Mouse (Mus musculus) liver, adult 2 months (tissue): ENCODE data around the gene Paqr4. TPM values are rescaled to one million over a fixed set of nuclear protein-coding genes. Genes with fewer than 3 reads are reported as not detected.
A peak's percentile ranks its signal among the peaks of the same experiment; 100 is the strongest.

Experiments used
- DNase-seq: peaks from one replicate; pipeline ENCODE4 v3.0.0-alpha.2; 2011; ENCODE audit warnings: low read depth, low spot score; ENCODE audit errors: extremely low read depth
- H3K27ac ChIP-seq: fragments of 200-500 bp; replicated peaks from 2 replicates; pipeline ENCODE4 v1.5.1; 2012; ENCODE audit warnings: low read depth, mild to moderate bottlenecking, control low read depth, inconsistent platforms, low read length; ENCODE audit not compliant: insufficient read depth
- H3K27me3 ChIP-seq: fragments of 200-500 bp; 2 replicates; pipeline ENCODE4 v1.6.1; 2012; ENCODE audit warnings: mild to moderate bottlenecking, moderate library complexity, low read length, inconsistent platforms; ENCODE audit not compliant: control insufficient read depth, insufficient read depth
- H3K36me3 ChIP-seq: fragments of 200-500 bp; 2 replicates; pipeline ENCODE4 v1.6.1; 2012; ENCODE audit warnings: low read length, inconsistent platforms; ENCODE audit not compliant: control insufficient read depth, insufficient read depth
- H3K4me1 ChIP-seq: fragments of 200-500 bp; 2 replicates; pipeline ENCODE4 v1.6.1; 2011; ENCODE audit warnings: low read length; ENCODE audit not compliant: control insufficient read depth, insufficient read depth
- H3K4me3 ChIP-seq: fragments of 200-500 bp; 2 replicates; pipeline ENCODE4 v1.5.1; 2011; ENCODE audit warnings: low read depth, mild to moderate bottlenecking, control low read depth, low read length, moderate library complexity; ENCODE audit not compliant: insufficient read depth
- H3K79me2 ChIP-seq: fragments of 200-500 bp; 2 replicates; pipeline ENCODE4 v1.6.1; 2012; ENCODE audit warnings: inconsistent platforms, mild to moderate bottlenecking, low read length, moderate library complexity; ENCODE audit not compliant: control insufficient read depth, insufficient read depth
- H3K9ac ChIP-seq: fragments of 200-500 bp; 2 replicates; pipeline ENCODE4 v1.6.1; 2012; ENCODE audit warnings: low read depth, mild to moderate bottlenecking, control low read depth, inconsistent platforms, low read length
- CTCF ChIP-seq: fragments of 200-500 bp; IDR thresholded peaks from 2 replicates; pipeline ENCODE4 v1.5.1; 2011; ENCODE audit warnings: low read depth, low read length, control low read depth
- POLR2A ChIP-seq: fragments of 200-500 bp; IDR thresholded peaks from 2 replicates; pipeline ENCODE4 v1.6.1; 2011; ENCODE audit warnings: low read length, control low read depth; ENCODE audit not compliant: insufficient read depth; ENCODE audit errors: extremely low read depth
- WGBS: fragments of 180-500 bp; shearing (Covaris S2); methylation state at CpG from one replicate; pipeline ENCODE4 v1.1.7; 2018; 5-methylcytosine and 5-hydroxymethylcytosine counted together
- polyA plus RNA-seq: library from polyadenylated mRNA; depleted of rRNA; stranded (reverse); fragments of >200 nt; gene quantifications from 2 replicates; pipeline ENCODE4 v1.2.3, GENCODE M21; 2012; rRNA removed
- total RNA-seq: library from RNA; depleted of rRNA; stranded (reverse); fragments of >200 nt; gene quantifications from 2 replicates; pipeline ENCODE4 v1.2.3, GENCODE M21; 2014; rRNA removed

Gene Paqr4
- total RNA-seq (1.3 and 1.6 TPM in 2 replicates), polyA plus RNA-seq (3.1 and 3.7 TPM in 2 replicates)

GRCm38 (mm10) chr17:23740598-23741021, at the start of gene Paqr4:
Paqr4 (minus strand) TSS chr17:23740867.
- 12% methylated on average over 13 of the region's 13 CpGs for WGBS
- Histone ChIP-seq H3K9ac (peak within 1 kb of the TSS; percentile 66), H3K79me2 (no peaks in the 10 kb centered on the region), H3K4me3 (peak within 1 kb of the TSS; percentile 67), H3K27ac (no peak within 1 kb of the TSS), H3K27me3 (peaks cover 27% of the 10 kb centered on the region), H3K36me3 (no peaks in the 10 kb centered on the region), H3K4me1 (peaks cover 2% of the 10 kb centered on the region; the same call in 1 of the 2 replicates)
- no peak for DNase-seq
- TF ChIP-seq POLR2A, result no peak

- Histone ChIP-seq H3K27ac (peak overlapping the region; percentile 70; the same call in 1 of the 2 replicates), H3K4me1 (peaks cover 11% of the 10 kb centered on the region), H3K36me3 (no peaks in the 10 kb centered on the region), H3K27me3 (no peaks in the 10 kb centered on the region), H3K79me2 (no peaks in the 10 kb centered on the region), H3K4me3 (peak overlapping the region; percentile 77; the same call in 1 of the 2 replicates), H3K9ac (peak overlapping the region; percentile 87)
- 26% methylated on average over 8 of the region's 8 CpGs for WGBS
- DNase-seq, result no peak
- TF ChIP-seq POLR2A (no peak), CTCF (no peak)
Measured at GRCm38 (mm10) chr17:23789749-23790268, 49.1 kb upstream of the Paqr4 start.

- 96% methylated on average over 4 of the region's 4 CpGs for WGBS
- Histone ChIP-seq H3K36me3 (no peaks in the 10 kb centered on the region), H3K27me3 (no peaks in the 10 kb centered on the region), H3K9ac (no peak overlapping the region), H3K4me3 (no peak overlapping the region), H3K4me1 (peaks cover 11% of the 10 kb centered on the region), H3K27ac (no peak overlapping the region), H3K79me2 (no peaks in the 10 kb centered on the region)
- no peak for DNase-seq
- TF ChIP-seq CTCF, result no peak
- no peak for TF ChIP-seq POLR2A
Measured at GRCm38 (mm10) chr17:23788973-23789372, 48.3 kb upstream of the Paqr4 start.

- WGBS, result 36% methylated on average over 13 of the region's 13 CpGs
- Histone ChIP-seq H3K27ac (no peak overlapping the region), H3K4me3 (no peak overlapping the region)
Measured at GRCm38 (mm10) chr17:23786510-23786931, 45.9 kb upstream of the Paqr4 start.

GRCm38 (mm10) chr17:23785561-23786471, 45.1 kb upstream of the Paqr4 start, which contains the start of gene Flywch2:
Flywch2 (minus strand) TSS chr17:23786081.
- Histone ChIP-seq H3K4me1 (peaks cover 8% of the 10 kb centered on the region), H3K36me3 (no peaks in the 10 kb centered on the region), H3K79me2 (no peaks in the 10 kb centered on the region), H3K27me3 (no peaks in the 10 kb centered on the region), H3K4me3 (peak within 1 kb of the TSS; percentile 58), H3K27ac (no peak within 1 kb of the TSS), H3K9ac (peak within 1 kb of the TSS; percentile 74)
- peak; percentile 41 for DNase-seq
- 5% methylated on average over 40 of the region's 43 CpGs for WGBS
- TF ChIP-seq POLR2A (no peak), CTCF (no peak)

More at GRCm38 (mm10) chr17:23786510-23786931, 45.9 kb upstream of the Paqr4 start:
- peaks cover 11% of the 10 kb centered on the region for H3K4me1 ChIP-seq
- no peaks in the 10 kb centered on the region for H3K79me2 ChIP-seq
- 0 out of 2 replicates have a peak overlapping the region, but pooled peaks have one; percentile 2 for H3K9ac ChIP-seq
- H3K36me3 ChIP-seq, result no peaks in the 10 kb centered on the region
- no peak for TF ChIP-seq CTCF
- no peak for TF ChIP-seq POLR2A
- no peaks in the 10 kb centered on the region for H3K27me3 ChIP-seq
- no peak for DNase-seq
